Mouse (Mus musculus) embryonic fibroblast, embryonic 13.5 days (primary cell): Measurements from ENCODE around the gene Prex1.

Experiments used
- CTCF ChIP-seq: IDR thresholded peaks from 2 replicates; pipeline ENCODE4 v1.5.1; 2011; ENCODE audit warnings: mild to moderate bottlenecking, control low read depth, low read length, moderate library complexity, borderline replicate concordance; ENCODE audit not compliant: insufficient read depth
- POLR2A ChIP-seq: IDR thresholded peaks from 2 replicates; pipeline ENCODE4 v1.6.1; 2011; ENCODE audit warnings: low read depth, mild to moderate bottlenecking, control low read depth, low read length, moderate library complexity

GRCm38 (mm10) chr2:166673951-166674350, 39.7 kb downstream of the Prex1 start:
- TF ChIP-seq POLR2A (no peak), CTCF (no peak)
